Mouse (Mus musculus) myocyte (in vitro differentiated cells): ENCODE measurements around the gene Kif1b.

Experiments
- E2F4 ChIP-seq: IDR thresholded peaks from one replicate; pipeline ENCODE4 v1.6.1; 2011; ENCODE audit warnings: mild to moderate bottlenecking, control low read depth, moderate library complexity; ENCODE audit not compliant: insufficient read depth
- MYOG ChIP-seq, 3 experiments: IDR thresholded peaks; one replicate each; pipeline ENCODE4 v1.6.1; 2011; ENCODE audit warnings: control low read depth in 2 of 3, low read depth in 2 of 3, mild to moderate bottlenecking in 2 of 3; ENCODE audit not compliant: insufficient read length in 2 of 3, control insufficient read depth in 1 of 3, insufficient read depth in 1 of 3
- POLR2A ChIP-seq: IDR thresholded peaks from one replicate; pipeline ENCODE4 v1.6.1; 2011; ENCODE audit warnings: low read depth, mild to moderate bottlenecking, control low read depth, moderate library complexity; ENCODE audit not compliant: insufficient read length

- TF ChIP-seq POLR2A (no peak), MYOG (IDR thresholded peaks at IDR 0.05; ENCODE audit: control insufficient read depth in 1 of 3, insufficient read depth in 1 of 3, insufficient read length in 2 of 3, low read depth in 2 of 3) (peak; percentile 57 to 85 (median 83)), E2F4 (no peak)
Measured at GRCm38 (mm10) chr4:149345873-149346272, 38.4 kb upstream of the Kif1b start.
